Mouse (Mus musculus) erythroblast, embryonic 14.5 days (primary cell): ENCODE measurements around the gene Chmp6.

ENCODE experiments used
- GATA1 ChIP-seq: IDR thresholded peaks from 2 replicates; pipeline ENCODE4 v1.6.1; 2012; ENCODE audit warnings: low read length, inconsistent platforms, mixed read lengths
- TAL1 ChIP-seq: IDR thresholded peaks from 3 replicates; pipeline ENCODE4 v1.6.1; 2012; ENCODE audit warnings: low read length, inconsistent platforms, mixed read lengths

DNA sequence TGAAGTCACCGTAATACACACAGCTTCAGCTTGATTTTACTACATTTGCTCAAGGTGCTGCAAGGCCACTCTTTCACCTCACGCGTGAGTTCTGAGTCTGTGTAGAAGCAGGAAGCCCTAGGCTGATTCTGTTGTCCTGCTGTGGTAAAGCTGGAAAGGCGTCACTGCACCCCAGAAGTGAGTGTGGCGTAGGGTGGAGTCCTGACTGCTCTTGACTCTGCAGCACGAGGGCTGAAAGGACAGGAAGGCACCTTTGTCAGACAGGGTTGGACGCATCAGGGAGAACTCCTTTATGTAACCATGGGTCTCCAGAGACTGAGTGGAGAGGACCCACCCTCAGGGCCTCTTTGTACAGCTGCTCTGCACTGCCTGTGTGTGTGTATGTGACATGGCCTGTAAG is 36.1 kb upstream of the Chmp6 start:
- TF ChIP-seq GATA1 (no peak), TAL1 (no peak)
